Mouse (Mus musculus) common myeloid progenitor, adult 5-6 weeks (primary cell): ENCODE measurements around the gene Sclt1. TPM values are rescaled to one million over a fixed set of nuclear protein-coding genes. Genes with fewer than 3 reads are reported as not detected.
A peak's percentile ranks its signal among the peaks of the same experiment; 100 is the strongest.

ENCODE experiments used
- ATAC-seq: replicated peaks from 2 replicates; pipeline ENCODE4 v1.8.0; 2016; ENCODE audit warnings: low read depth, mild to moderate bottlenecking, moderate TSS enrichment, inconsistent platforms; ENCODE audit not compliant: poor library complexity, severe bottlenecking
- total RNA-seq: library from RNA; stranded (forward); fragments of 200-1000, 187-1606 nt; gene quantifications from 2 replicates; pipeline ENCODE4 v1.2.3, GENCODE M21; 2017

The Sclt1 gene
- total RNA-seq, 1 experiment from 2014 or later: 33.1 TPM

GRCm38 (mm10) chr3:41589246-41589914 is 152.9 kb downstream of the Sclt1 start:
- no peak for ATAC-seq

- ATAC-seq: no peak
Measured at GRCm38 (mm10) chr3:41588495-41588894, 153.8 kb downstream of the Sclt1 start.

- ATAC-seq: peak; percentile 93
Measured at GRCm38 (mm10) chr3:41587588-41587987, 154.7 kb downstream of the Sclt1 start.

- ATAC-seq: peak; percentile 23
Measured at GRCm38 (mm10) chr3:41586917-41587316, 155.4 kb downstream of the Sclt1 start.

GRCm38 (mm10) chr3:41586330-41586729 is 156.0 kb downstream of the Sclt1 start:
- ATAC-seq: no peak

GRCm38 (mm10) chr3:41585548-41585947 is 156.8 kb downstream of the Sclt1 start:
- ATAC-seq: no peak

GRCm38 (mm10) chr3:41583621-41584020 is 158.7 kb downstream of the Sclt1 start:
- no peak for ATAC-seq

GRCm38 (mm10) chr3:41583092-41583491 is 159.2 kb downstream of the Sclt1 start:
- ATAC-seq: no peak

- no peak for ATAC-seq
Measured at GRCm38 (mm10) chr3:41582256-41582655, 160.1 kb downstream of the Sclt1 start.

- no peak for ATAC-seq
Measured at GRCm38 (mm10) chr3:41581436-41581835, 160.9 kb downstream of the Sclt1 start.

- no peak for ATAC-seq
Measured at GRCm38 (mm10) chr3:41580401-41581323, 161.7 kb downstream of the Sclt1 start.

- ATAC-seq: peak; percentile 65
Measured at GRCm38 (mm10) chr3:41579873-41580272, 162.4 kb downstream of the Sclt1 start.

- no peak for ATAC-seq
Measured at GRCm38 (mm10) chr3:41577240-41577639, 165.1 kb downstream of the Sclt1 start.

Other genes starting within 250 kb of the Sclt1 start
- 34.5 and 39.4 TPM in 2 replicates for gene Jade1, start 186.8 kb downstream of the Sclt1 start, total RNA-seq
- 16.5 and 19.2 TPM in 2 replicates for gene D3Ertd751e, start 97 bp upstream of the Sclt1 start, total RNA-seq